10 mouse cellular contexts compared by ENCODE assay signal in the genomic region with DNA sequence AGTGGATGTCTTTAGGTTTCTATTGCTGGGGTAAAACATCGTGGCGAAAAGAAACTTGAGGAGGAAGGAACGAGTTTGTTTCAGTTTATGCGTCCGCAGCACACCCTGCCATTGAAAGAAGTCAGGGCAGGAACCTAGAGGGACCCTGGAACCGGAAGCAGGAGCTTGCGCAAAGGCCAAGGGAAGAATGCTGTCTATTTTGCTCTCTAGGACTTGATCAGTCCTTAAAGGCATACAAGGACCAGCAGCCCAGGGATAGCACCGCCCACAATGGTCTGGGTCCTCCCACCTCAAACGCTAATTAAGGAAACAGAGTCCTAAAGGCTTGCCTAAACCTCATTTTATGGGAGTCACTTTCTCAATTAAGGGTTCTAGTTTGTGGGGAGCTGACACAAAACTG. TPM values are rescaled to one million over a fixed set of nuclear protein-coding genes. Genes with fewer than 3 reads are reported as not detected.
DNase-seq lines count a peak whose midpoint lies in the region; ATAC-seq lines count a peak whose summit lies in the region.
"Had no signal": no experiment of that assay in that cellular context is flagged by ENCODE, and none has a peak within 500 bp of the region (broad histone marks: within the 10 kb centered on the region; RNA-seq: fewer than 3 reads in every experiment).

No protein-coding gene starts in this region.

- 64% methylated on average over 9 of the region's 9 CpGs for WGBS in limb, embryonic 13.5 days
- 73% methylated on average over 9 of the region's 9 CpGs for WGBS in limb, embryonic 10.5 days
- 61% methylated on average over 9 of the region's 9 CpGs for WGBS in intestine, embryonic 15.5 days
- 24% methylated on average over 9 of the region's 9 CpGs for WGBS in liver, embryonic 16.5 days (ENCODE audit: insufficient replicate concordance)
- WGBS in stomach, embryonic 16.5 days = 56% methylated on average over 9 of the region's 9 CpGs

- DNase-seq in limb, embryonic 10.5 days (ENCODE audit: low spot score) = no peak
- DNase-seq in thymus, postnatal 0 days (ENCODE audit: low spot score) = no peak
- DNase-seq in gastrocnemius, adult 8-10 months (ENCODE audit: low spot score in 2 of 2) = no peak
- DNase-seq: thymus, postnatal 14 days had no signal

- no peak overlapping the region for H3K27ac ChIP-seq in limb, embryonic 13.5 days
- no peak overlapping the region for H3K27ac ChIP-seq in limb, embryonic 10.5 days
- H3K27ac ChIP-seq in intestine, embryonic 15.5 days = 0 out of 2 replicates have a peak overlapping the region, but pooled peaks have one; percentile 3
- H3K27ac ChIP-seq in liver, embryonic 16.5 days (ENCODE audit: low read length) = no peak overlapping the region
- no peak overlapping the region for H3K27ac ChIP-seq in stomach, embryonic 16.5 days (ENCODE audit: low read length)
- H3K27ac ChIP-seq: embryonic facial prominence, embryonic 12.5 days had no signal

- H3K4me1 ChIP-seq in limb, embryonic 13.5 days = peaks cover 24% of the 10 kb centered on the region
- peaks cover 14% of the 10 kb centered on the region for H3K4me1 ChIP-seq in limb, embryonic 10.5 days
- peaks cover 7% of the 10 kb centered on the region; the same call in 1 of the 2 replicates for H3K4me1 ChIP-seq in intestine, embryonic 15.5 days (replicated peaks)
- no peaks in the 10 kb centered on the region; the same call in 1 of the 2 replicates for H3K4me1 ChIP-seq in liver, embryonic 16.5 days (ENCODE audit: control insufficient read depth, low read depth, low read length)
- H3K4me1 ChIP-seq in stomach, embryonic 16.5 days (ENCODE audit: control insufficient read depth, insufficient read depth, low read length) = peaks cover 5% of the 10 kb centered on the region
- H3K4me1 ChIP-seq: embryonic facial prominence, embryonic 12.5 days had no signal

- no peaks in the 10 kb centered on the region for H3K36me3 ChIP-seq in limb, embryonic 13.5 days
- no peaks in the 10 kb centered on the region for H3K36me3 ChIP-seq in limb, embryonic 10.5 days
- H3K36me3 ChIP-seq in intestine, embryonic 15.5 days = no peaks in the 10 kb centered on the region
- H3K36me3 ChIP-seq in liver, embryonic 16.5 days (ENCODE audit: control insufficient read depth, insufficient read depth) = no peaks in the 10 kb centered on the region
- H3K36me3 ChIP-seq in stomach, embryonic 16.5 days (ENCODE audit: control insufficient read depth, insufficient read depth, low read length) = no peaks in the 10 kb centered on the region
- H3K36me3 ChIP-seq: embryonic facial prominence, embryonic 12.5 days had no signal

- ATAC-seq in limb, embryonic 13.5 days (ENCODE audit: low FRiP score, low read depth) = no peak
- ATAC-seq in intestine, embryonic 15.5 days = 0 out of 2 replicates have a peak, but pooled peaks have one; percentile 18
- ATAC-seq in liver, embryonic 16.5 days (ENCODE audit: low read depth) = no peak; the same call in 1 of the 2 replicates
- ATAC-seq in stomach, embryonic 16.5 days (ENCODE audit: insufficient read depth, low FRiP score) = no peak
- no peak for ATAC-seq in inflammation-experienced regulatory T-cells, adult 6 months

- H3K4me2 ChIP-seq in limb, embryonic 13.5 days (replicated peaks) = peak overlapping the region; percentile 83
- peak overlapping the region; percentile 94; the same call in 1 of the 2 replicates for H3K4me2 ChIP-seq in intestine, embryonic 15.5 days (replicated peaks)
- H3K4me2 ChIP-seq in liver, embryonic 16.5 days (ENCODE audit: low read depth, low read length) = peak overlapping the region; percentile 55
- peak overlapping the region; percentile 76 for H3K4me2 ChIP-seq in stomach, embryonic 16.5 days (ENCODE audit: low read depth, low read length)

- H3K27me3 ChIP-seq in limb, embryonic 13.5 days = peaks cover 18% of the 10 kb centered on the region
- 0 out of 2 replicates have a peak, but pooled peaks cover 9% of the 10 kb centered on the region for H3K27me3 ChIP-seq in limb, embryonic 10.5 days (ENCODE audit: low read depth, poor library complexity, severe bottlenecking)
- no peaks in the 10 kb centered on the region for H3K27me3 ChIP-seq in intestine, embryonic 15.5 days (replicated peaks)
- peaks cover 18% of the 10 kb centered on the region for H3K27me3 ChIP-seq in liver, embryonic 16.5 days (ENCODE audit: control insufficient read depth, insufficient read depth, low read depth, low read length)
- H3K27me3 ChIP-seq in stomach, embryonic 16.5 days (ENCODE audit: control insufficient read depth, insufficient read depth, low read length) = no peaks in the 10 kb centered on the region
- H3K27me3 ChIP-seq: embryonic facial prominence, embryonic 12.5 days had no signal

- H3K9ac ChIP-seq in limb, embryonic 13.5 days = no peak overlapping the region
- no peak overlapping the region for H3K9ac ChIP-seq in intestine, embryonic 15.5 days
- H3K9ac ChIP-seq in liver, embryonic 16.5 days (ENCODE audit: low read depth, low read length) = no peak overlapping the region
- H3K9ac ChIP-seq in stomach, embryonic 16.5 days (ENCODE audit: low read length) = no peak overlapping the region

- no peak overlapping the region for H3K4me3 ChIP-seq in limb, embryonic 13.5 days
- no peak overlapping the region for H3K4me3 ChIP-seq in limb, embryonic 10.5 days
- H3K4me3 ChIP-seq in intestine, embryonic 15.5 days (replicated peaks) = no peak overlapping the region
- H3K4me3 ChIP-seq in liver, embryonic 16.5 days (ENCODE audit: low read depth, low read length) = peak overlapping the region; percentile 16
- H3K4me3 ChIP-seq in stomach, embryonic 16.5 days (replicated peaks; ENCODE audit: low read length) = 0 out of 2 replicates have a peak overlapping the region, but pooled peaks have one; percentile 59

- 0 out of 2 replicates have a peak, but pooled peaks cover 3% of the 10 kb centered on the region for H3K9me3 ChIP-seq in limb, embryonic 13.5 days
- no peaks in the 10 kb centered on the region for H3K9me3 ChIP-seq in limb, embryonic 10.5 days (replicated peaks)
- H3K9me3 ChIP-seq in intestine, embryonic 15.5 days = no peaks in the 10 kb centered on the region
- no peaks in the 10 kb centered on the region for H3K9me3 ChIP-seq in liver, embryonic 16.5 days (replicated peaks; ENCODE audit: control insufficient read depth, low read length)
- no peaks in the 10 kb centered on the region for H3K9me3 ChIP-seq in stomach, embryonic 16.5 days (replicated peaks; ENCODE audit: control insufficient read depth, low read length)

RNA-seq across cellular contexts. Expression of gene Anxa3, which starts 0.7 kb away (rescaled TPM):
- polyA plus RNA-seq in limb, embryonic 13.5 days (2015; fragmentation: Nextera tagmentation; extraction: Ambion mirVana) = 39.3 TPM in 2 replicates
- 19.0 and 21.6 TPM in 2 replicates for polyA plus RNA-seq in limb, embryonic 10.5 days (2016; fragmentation: Nextera tagmentation; extraction: Ambion mirVana)
- polyA plus RNA-seq in intestine, embryonic 15.5 days (2015; fragmentation: Nextera tagmentation; extraction: Ambion mirVana) = 48.3 and 50.1 TPM in 2 replicates
- 20.4 and 22.7 TPM in 2 replicates for polyA plus RNA-seq in liver, embryonic 16.5 days (2015; fragmentation: Nextera tagmentation; extraction: Ambion mirVana)
- 92.1 and 101 TPM in 2 replicates for polyA plus RNA-seq in stomach, embryonic 16.5 days (2015; fragmentation: Nextera tagmentation; extraction: Ambion mirVana)
- polyA plus RNA-seq in thymus, postnatal 0 days (2015; fragmentation: Nextera tagmentation; extraction: Ambion mirVana) = 13.9 and 15.0 TPM in 2 replicates
- 10 to 100 TPM in 2 of 4 experiments, 1 to 10 TPM in 2; 6.2 to 12.2 (median 10.0) TPM for total RNA-seq in gastrocnemius, adult 8-10 months (2022)
- 1 to 10 TPM in 2 of 3 experiments, under 1 TPM in 1; 0.98 to 1.3 (median 1.2) TPM for polyA plus RNA-seq in inflammation-experienced regulatory T-cells, adult 6 months (2017; shearing (Covaris generic))

Comparison
In these comparisons a context has a peak if more than half of its experiments do, and no peak if none do; other contexts are left out.
1. H3K4me3 ChIP-seq: peak in liver, embryonic 16.5 days (single experiment) and stomach, embryonic 16.5 days (single experiment); none in limb, embryonic 13.5 days (single experiment), limb, embryonic 10.5 days (single experiment) and intestine, embryonic 15.5 days (single experiment).
2. Peak in every context shown above with its lines, with median percentiles within 50 percentile points of each other: H3K4me2 ChIP-seq.